Comparison of ENCODE assay signal across 8 mouse cellular contexts in the genomic region with DNA sequence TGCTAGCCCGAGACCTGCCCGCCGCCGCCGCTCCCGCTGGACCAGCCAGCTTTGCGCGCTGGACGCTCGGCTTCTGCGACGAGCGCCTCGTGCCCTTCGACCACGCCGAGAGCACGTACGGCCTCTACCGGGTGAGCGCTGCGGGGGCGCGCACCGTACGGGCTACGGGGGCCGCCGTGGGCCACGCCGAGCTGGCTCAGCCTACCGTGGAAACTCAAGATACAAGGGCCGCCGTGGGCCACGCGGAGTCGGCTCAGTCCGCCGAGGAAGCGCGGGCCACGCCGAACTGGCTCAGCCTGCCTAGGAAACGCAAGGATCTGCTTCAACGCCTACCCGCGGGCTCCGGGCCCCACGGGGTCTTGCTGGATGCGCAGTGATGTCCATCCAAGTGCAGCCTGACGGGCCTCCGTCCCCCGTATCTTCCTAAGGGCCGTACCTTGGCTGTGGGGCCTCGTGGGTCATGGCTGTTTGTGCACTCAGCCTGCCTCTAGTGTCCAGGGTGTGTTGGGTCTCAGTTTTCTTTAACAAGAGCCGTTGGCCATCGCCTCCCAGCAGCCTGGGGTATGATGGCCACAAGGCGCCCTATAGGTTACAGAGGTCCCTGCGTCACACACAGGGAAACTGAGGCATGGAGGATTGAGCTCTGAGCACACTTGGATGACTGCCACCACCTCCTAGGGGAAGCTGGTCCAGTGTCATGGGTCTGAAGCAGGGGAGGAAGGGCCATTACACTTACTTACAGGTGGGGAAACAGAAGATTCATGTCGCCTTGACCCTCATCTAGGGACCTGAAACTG. TPM values are rescaled to one million over a fixed set of nuclear protein-coding genes. Genes with fewer than 3 reads are reported as not detected.
DNase-seq lines count a peak whose midpoint lies in the region; ATAC-seq and TF ChIP-seq lines count a peak whose summit lies in the region.

No protein-coding gene starts in this region.

- no peak for TF ChIP-seq POLR2A in limb, embryonic 14.5 days (IDR thresholded peaks at IDR 0.05; ENCODE audit: borderline replicate concordance, extremely low read depth, insufficient read depth, insufficient read length)

- H3K4me3 ChIP-seq in embryonic facial prominence, embryonic 12.5 days: peak overlapping the region; percentile 93
- H3K4me3 ChIP-seq in heart, embryonic 10.5 days: peak overlapping the region; percentile 87
- H3K4me3 ChIP-seq in kidney, embryonic 15.5 days (replicated peaks): peak overlapping the region; percentile 76
- H3K4me3 ChIP-seq in limb, embryonic 14.5 days (replicated peaks; ENCODE audit: low read length): peak overlapping the region; percentile 69
- H3K4me3 ChIP-seq in midbrain, postnatal 0 days (ENCODE audit: low read depth, low read length): peak overlapping the region; percentile 82

- no peaks in the 10 kb centered on the region for H3K27me3 ChIP-seq in embryonic facial prominence, embryonic 12.5 days
- no peaks in the 10 kb centered on the region for H3K27me3 ChIP-seq in heart, embryonic 10.5 days (ENCODE audit: insufficient read depth, poor library complexity, severe bottlenecking)
- no peaks in the 10 kb centered on the region for H3K27me3 ChIP-seq in kidney, embryonic 15.5 days
- no peaks in the 10 kb centered on the region for H3K27me3 ChIP-seq in limb, embryonic 14.5 days (ENCODE audit: control insufficient read depth, insufficient read depth, low read length)
- no peaks in the 10 kb centered on the region for H3K27me3 ChIP-seq in midbrain, postnatal 0 days (ENCODE audit: insufficient read depth, low read length)

- DNase-seq in urinary bladder, postnatal 25 days (ENCODE audit: low spot score): peak; percentile 67
- DNase-seq in urinary bladder, postnatal 10 days (ENCODE audit: low spot score): no peak
- DNase-seq in heart, embryonic 10.5 days (ENCODE audit: low spot score): peak; percentile 85
- DNase-seq in limb, embryonic 14.5 days (ENCODE audit: low spot score): peak; percentile 18
- DNase-seq in midbrain, postnatal 0 days (ENCODE audit: low spot score): peak; percentile 71
- peak; percentile 69 to 71 for DNase-seq in thymus, adult 18-20 months

- H3K4me1 ChIP-seq in embryonic facial prominence, embryonic 12.5 days: peaks cover 32% of the 10 kb centered on the region
- H3K4me1 ChIP-seq in heart, embryonic 10.5 days: peaks cover 35% of the 10 kb centered on the region
- H3K4me1 ChIP-seq in kidney, embryonic 15.5 days: peaks cover 44% of the 10 kb centered on the region
- peaks cover 9% of the 10 kb centered on the region for H3K4me1 ChIP-seq in limb, embryonic 14.5 days (ENCODE audit: control insufficient read depth, insufficient read depth, low read length)
- peaks cover 10% of the 10 kb centered on the region for H3K4me1 ChIP-seq in midbrain, postnatal 0 days (ENCODE audit: insufficient read depth, low read length)

- ATAC-seq in embryonic facial prominence, embryonic 12.5 days (ENCODE audit: insufficient number of reproducible peaks, insufficient read depth, low FRiP score, low TSS enrichment): peak; percentile 30
- peak; percentile 76 for ATAC-seq in kidney, embryonic 15.5 days (replicated peaks; ENCODE audit: low FRiP score)
- ATAC-seq in limb, embryonic 14.5 days (ENCODE audit: low FRiP score, low read depth): peak; percentile 72
- peak; percentile 75 for ATAC-seq in midbrain, postnatal 0 days (ENCODE audit: low FRiP score)

- H3K36me3 ChIP-seq in embryonic facial prominence, embryonic 12.5 days: no peaks in the 10 kb centered on the region
- peaks cover 12% of the 10 kb centered on the region; the same call in 1 of the 2 replicates for H3K36me3 ChIP-seq in heart, embryonic 10.5 days
- peaks cover 9% of the 10 kb centered on the region; the same call in 1 of the 2 replicates for H3K36me3 ChIP-seq in kidney, embryonic 15.5 days
- H3K36me3 ChIP-seq in limb, embryonic 14.5 days (ENCODE audit: control insufficient read depth, insufficient read depth, low read length): no peaks in the 10 kb centered on the region
- H3K36me3 ChIP-seq in midbrain, postnatal 0 days (ENCODE audit: insufficient read depth, low read length): no peaks in the 10 kb centered on the region

- peak; percentile 28; the same call in 1 of the 2 replicates for TF ChIP-seq CTCF in midbrain, postnatal 0 days (IDR thresholded peaks at IDR 0.05)

- H3K4me2 ChIP-seq in embryonic facial prominence, embryonic 12.5 days (replicated peaks): peak overlapping the region; percentile 92
- H3K4me2 ChIP-seq in kidney, embryonic 15.5 days: peak overlapping the region; percentile 93
- peak overlapping the region; percentile 93 for H3K4me2 ChIP-seq in limb, embryonic 14.5 days (replicated peaks; ENCODE audit: low read depth, low read length, severe bottlenecking)
- peak overlapping the region; percentile 95 for H3K4me2 ChIP-seq in midbrain, postnatal 0 days (ENCODE audit: low read depth, low read length, poor library complexity, severe bottlenecking)

- peak overlapping the region; percentile 98 for H3K27ac ChIP-seq in embryonic facial prominence, embryonic 12.5 days
- H3K27ac ChIP-seq in heart, embryonic 10.5 days: peak overlapping the region; percentile 96
- peak overlapping the region; percentile 99 for H3K27ac ChIP-seq in kidney, embryonic 15.5 days
- peak overlapping the region; percentile 91 for H3K27ac ChIP-seq in limb, embryonic 14.5 days (replicated peaks; ENCODE audit: low read depth, low read length)
- H3K27ac ChIP-seq in midbrain, postnatal 0 days (ENCODE audit: low read depth, low read length): peak overlapping the region; percentile 98

- 4% methylated on average over 60 of the region's 60 CpGs for WGBS in embryonic facial prominence, embryonic 12.5 days
- WGBS in heart, embryonic 10.5 days: 6% methylated on average over 60 of the region's 60 CpGs
- 4% methylated on average over 60 of the region's 60 CpGs for WGBS in kidney, embryonic 15.5 days
- 5% methylated on average over 60 of the region's 60 CpGs for WGBS in limb, embryonic 14.5 days
- 5% methylated on average over 45 of the region's 60 CpGs for WGBS in midbrain, postnatal 0 days

- peak overlapping the region; percentile 95 for H3K9ac ChIP-seq in embryonic facial prominence, embryonic 12.5 days
- H3K9ac ChIP-seq in kidney, embryonic 15.5 days: peak overlapping the region; percentile 88
- peak overlapping the region; percentile 84 for H3K9ac ChIP-seq in limb, embryonic 14.5 days (ENCODE audit: low read depth, low read length, severe bottlenecking)
- H3K9ac ChIP-seq in midbrain, postnatal 0 days (replicated peaks; ENCODE audit: low read length, poor library complexity, severe bottlenecking): peak overlapping the region; percentile 87

- no peaks in the 10 kb centered on the region for H3K9me3 ChIP-seq in embryonic facial prominence, embryonic 12.5 days
- no peaks in the 10 kb centered on the region for H3K9me3 ChIP-seq in heart, embryonic 10.5 days
- no peaks in the 10 kb centered on the region for H3K9me3 ChIP-seq in kidney, embryonic 15.5 days (replicated peaks)
- no peaks in the 10 kb centered on the region for H3K9me3 ChIP-seq in limb, embryonic 14.5 days (ENCODE audit: control insufficient read depth, low read length)
- no peaks in the 10 kb centered on the region for H3K9me3 ChIP-seq in midbrain, postnatal 0 days (ENCODE audit: low read length)

RNA-seq across cellular contexts. Expression of a gene that starts 0.6 kb away (rescaled TPM):
- 230 and 236 TPM in 2 replicates for polyA plus RNA-seq in embryonic facial prominence, embryonic 12.5 days (2016; fragmentation: Nextera tagmentation; extraction: Ambion mirVana)
- polyA plus RNA-seq in heart, embryonic 10.5 days (2016; fragmentation: Nextera tagmentation; extraction: Ambion mirVana): 195 and 228 TPM in 2 replicates
- polyA plus RNA-seq in kidney, embryonic 15.5 days (2015; fragmentation: Nextera tagmentation; extraction: Ambion mirVana): 232 and 247 TPM in 2 replicates
- 141 and 216 TPM in 2 replicates for polyA plus RNA-seq in limb, embryonic 14.5 days (2012; rRNA removed)
- polyA plus RNA-seq in limb, embryonic 14.5 days (2014; fragmentation: Nextera tagmentation; extraction: Ambion mirVana): 249 and 255 TPM in 2 replicates
- 333 and 399 TPM in 2 replicates for total RNA-seq in midbrain, postnatal 0 days (2014; rRNA removed)
- polyA plus RNA-seq in midbrain, postnatal 0 days (2015; fragmentation: Nextera tagmentation; extraction: Ambion mirVana): 293 and 300 TPM in 2 replicates

RNA-seq across cellular contexts. Expression of a gene that starts 4.9 kb away (rescaled TPM):
- 4.5 and 6.2 TPM in 2 replicates for polyA plus RNA-seq in embryonic facial prominence, embryonic 12.5 days (2016; fragmentation: Nextera tagmentation; extraction: Ambion mirVana)
- polyA plus RNA-seq in heart, embryonic 10.5 days (2016; fragmentation: Nextera tagmentation; extraction: Ambion mirVana): 1.6 and 3.6 TPM in 2 replicates
- 4.7 and 5.6 TPM in 2 replicates for polyA plus RNA-seq in kidney, embryonic 15.5 days (2015; fragmentation: Nextera tagmentation; extraction: Ambion mirVana)
- polyA plus RNA-seq in limb, embryonic 14.5 days (2012; rRNA removed): 7.5 and 7.8 TPM in 2 replicates
- polyA plus RNA-seq in limb, embryonic 14.5 days (2014; fragmentation: Nextera tagmentation; extraction: Ambion mirVana): 2.9 and 3.3 TPM in 2 replicates
- total RNA-seq in midbrain, postnatal 0 days (2014; rRNA removed): 5.3 and 5.9 TPM in 2 replicates
- polyA plus RNA-seq in midbrain, postnatal 0 days (2015; fragmentation: Nextera tagmentation; extraction: Ambion mirVana): 4.5 and 4.7 TPM in 2 replicates

RNA-seq across cellular contexts. Expression of a gene that starts 18.2 kb away (rescaled TPM):
- 72.7 and 72.8 TPM in 2 replicates for polyA plus RNA-seq in embryonic facial prominence, embryonic 12.5 days (2016; fragmentation: Nextera tagmentation; extraction: Ambion mirVana)
- 54.4 and 60.5 TPM in 2 replicates for polyA plus RNA-seq in heart, embryonic 10.5 days (2016; fragmentation: Nextera tagmentation; extraction: Ambion mirVana)
- polyA plus RNA-seq in kidney, embryonic 15.5 days (2015; fragmentation: Nextera tagmentation; extraction: Ambion mirVana): 67.7 and 78.0 TPM in 2 replicates
- 240 and 285 TPM in 2 replicates for polyA plus RNA-seq in limb, embryonic 14.5 days (2012; rRNA removed)
- 114 and 116 TPM in 2 replicates for polyA plus RNA-seq in limb, embryonic 14.5 days (2014; fragmentation: Nextera tagmentation; extraction: Ambion mirVana)
- 104 and 106 TPM in 2 replicates for total RNA-seq in midbrain, postnatal 0 days (2014; rRNA removed)
- 62.8 TPM in 2 replicates for polyA plus RNA-seq in midbrain, postnatal 0 days (2015; fragmentation: Nextera tagmentation; extraction: Ambion mirVana)

RNA-seq across cellular contexts. Expression of a gene that starts 23.9 kb away (rescaled TPM):
- polyA plus RNA-seq in embryonic facial prominence, embryonic 12.5 days (2016; fragmentation: Nextera tagmentation; extraction: Ambion mirVana): 48.4 and 48.6 TPM in 2 replicates
- polyA plus RNA-seq in heart, embryonic 10.5 days (2016; fragmentation: Nextera tagmentation; extraction: Ambion mirVana): 19.0 and 19.4 TPM in 2 replicates
- polyA plus RNA-seq in kidney, embryonic 15.5 days (2015; fragmentation: Nextera tagmentation; extraction: Ambion mirVana): 44.5 and 45.3 TPM in 2 replicates
- 87.8 and 133 TPM in 2 replicates for polyA plus RNA-seq in limb, embryonic 14.5 days (2012; rRNA removed)
- 24.3 and 25.9 TPM in 2 replicates for polyA plus RNA-seq in limb, embryonic 14.5 days (2014; fragmentation: Nextera tagmentation; extraction: Ambion mirVana)
- total RNA-seq in midbrain, postnatal 0 days (2014; rRNA removed): 150 and 160 TPM in 2 replicates
- polyA plus RNA-seq in midbrain, postnatal 0 days (2015; fragmentation: Nextera tagmentation; extraction: Ambion mirVana): 99.7 and 110 TPM in 2 replicates

RNA-seq across cellular contexts. Expression of a gene that starts 26.2 kb away (rescaled TPM):
- polyA plus RNA-seq in embryonic facial prominence, embryonic 12.5 days (2016; fragmentation: Nextera tagmentation; extraction: Ambion mirVana): not detected in 2 replicates
- polyA plus RNA-seq in heart, embryonic 10.5 days (2016; fragmentation: Nextera tagmentation; extraction: Ambion mirVana): not detected in 2 replicates
- 0.18 and 0.36 TPM in 2 replicates for polyA plus RNA-seq in kidney, embryonic 15.5 days (2015; fragmentation: Nextera tagmentation; extraction: Ambion mirVana)
- not detected in 2 replicates for polyA plus RNA-seq in limb, embryonic 14.5 days (2012; rRNA removed)
- polyA plus RNA-seq in limb, embryonic 14.5 days (2014; fragmentation: Nextera tagmentation; extraction: Ambion mirVana): 0.25 TPM in 1 of 2 replicates, not detected in the other
- 0.55 TPM in 1 of 2 replicates, not detected in the other for total RNA-seq in midbrain, postnatal 0 days (2014; rRNA removed)
- polyA plus RNA-seq in midbrain, postnatal 0 days (2015; fragmentation: Nextera tagmentation; extraction: Ambion mirVana): 0.05 and 0.12 TPM in 2 replicates
